Mouse (Mus musculus) T-helper 17 cell (primary cell): Measurements from ENCODE around the gene Tecr.

Experiments used
- in situ Hi-C, 2 experiments: fragments of 300-600 bp; cut with MboI, MseI; formaldehyde crosslinking; loops; 1 replicate in 1 of 2; 2 replicates in 1 of 2; pipeline ENCODE4 v1.15.1; 2025; ENCODE audit warnings: high pct_unique_total_duplicates in 2 of 2

Tecr gene

GRCm38 (mm10) chr8:83569165-83569564 is 38.6 kb downstream of the Tecr start:
- in situ Hi-C loops = no loop called here

DNA sequence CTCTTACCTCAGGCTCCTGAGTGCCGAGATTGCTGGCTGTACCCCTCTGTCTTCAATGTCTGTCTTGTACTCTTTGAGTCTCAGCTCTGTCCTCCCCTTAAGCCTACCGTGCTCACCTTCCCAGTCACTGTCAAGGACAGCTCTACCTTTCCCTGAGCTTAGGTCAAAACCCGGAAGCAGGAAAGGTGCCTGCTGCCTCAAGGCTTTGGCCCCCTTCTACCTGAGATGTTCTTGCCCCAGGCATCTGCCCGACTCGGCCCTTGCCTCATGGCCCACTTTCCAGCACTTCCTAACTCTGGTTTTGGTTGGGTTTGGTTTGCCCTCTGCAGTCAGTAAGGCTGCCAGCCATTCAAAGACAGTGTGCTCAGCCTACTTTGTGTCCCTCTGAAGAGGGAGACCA is 39.0 kb downstream of the Tecr start:
- in situ Hi-C loops = no loop called here

- in situ Hi-C loops = no loop called here
These were observed 39.6 kb downstream of the Tecr start for GRCm38 (mm10) chr8:83568128-83568527.

GRCm38 (mm10) chr8:83567668-83568067 is 40.1 kb downstream of the Tecr start:
- in situ Hi-C loops = no loop called here

GRCm38 (mm10) chr8:83566469-83567395 is 41.0 kb downstream of the Tecr start, which contains the start of gene Ndufb7:
Ndufb7 (plus strand) TSS chr8:83566671.
- in situ Hi-C loops = no loop called here

GRCm38 (mm10) chr8:83565731-83566375 is 41.9 kb downstream of the Tecr start:
- in situ Hi-C loops = no loop called here

GRCm38 (mm10) chr8:83563246-83563645 is 44.5 kb downstream of the Tecr start:
- in situ Hi-C loops = no loop called here

DNA sequence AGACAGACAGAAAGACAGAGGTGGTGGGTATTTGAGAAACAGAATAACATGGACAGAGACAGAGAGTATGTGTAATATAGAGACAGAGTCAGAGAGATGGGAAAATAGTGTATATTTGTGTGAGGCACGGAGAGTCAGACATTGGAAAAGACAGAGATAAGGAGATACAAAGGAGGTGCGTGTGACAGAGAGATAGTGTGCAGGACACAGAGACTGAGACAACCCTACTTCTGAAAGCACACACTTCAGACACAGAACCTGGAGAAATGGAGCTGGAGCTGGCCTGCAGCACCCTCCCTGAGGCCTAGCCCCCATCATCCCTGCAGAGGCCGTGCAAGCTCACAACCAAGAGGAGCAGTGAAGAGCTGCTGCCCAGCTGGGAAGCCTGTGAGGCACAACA is 45.1 kb downstream of the Tecr start:
- in situ Hi-C loops = no loop called here

DNA sequence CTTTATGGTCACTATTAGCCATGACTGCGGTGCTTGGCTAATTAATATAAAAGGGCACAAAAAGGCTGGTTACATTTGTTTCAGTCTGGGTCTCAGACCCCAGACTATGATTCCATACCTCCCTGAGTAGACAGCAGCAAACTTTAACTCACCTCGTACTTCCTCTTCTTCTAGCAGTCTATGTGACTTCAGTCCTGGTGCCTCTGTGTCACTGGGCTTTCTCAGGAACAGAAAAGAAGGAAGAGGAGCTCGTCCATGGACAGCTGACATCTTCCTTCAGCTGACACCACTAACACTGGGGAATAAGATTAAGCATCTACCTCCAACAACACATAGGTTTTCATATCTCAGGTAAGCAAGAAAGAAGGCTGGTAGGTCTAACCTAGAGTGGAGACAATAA is 72.0 kb downstream of the Tecr start, which contains the start of gene Olfr370:
Gene Olfr370, plus strand, starts transcription at position 45 of the 400 bp plus-strand sequence.
- in situ Hi-C loops = no loop called here

DNA sequence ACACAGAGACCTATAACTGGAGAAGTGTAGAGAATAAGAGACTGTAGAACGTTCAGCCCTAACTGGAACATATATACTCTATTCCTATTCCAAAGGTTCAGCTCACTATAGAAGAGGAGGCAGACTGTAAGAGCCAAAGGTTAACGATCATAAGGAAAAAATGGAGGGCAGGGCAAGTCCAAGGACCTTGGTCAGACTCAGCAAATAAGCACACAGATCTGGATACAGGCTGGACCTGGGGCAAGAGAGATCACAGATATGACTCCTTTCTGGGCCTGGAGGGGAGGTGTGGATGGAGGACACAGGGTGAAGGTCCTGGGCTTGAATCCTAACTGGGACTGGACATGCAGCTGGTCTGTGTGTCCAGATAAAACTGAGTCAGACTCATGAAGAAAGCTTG is 73.0 kb downstream of the Tecr start:
- in situ Hi-C loops = no loop called here
